7 mouse cellular contexts compared by ENCODE assay signal in the genomic region with DNA sequence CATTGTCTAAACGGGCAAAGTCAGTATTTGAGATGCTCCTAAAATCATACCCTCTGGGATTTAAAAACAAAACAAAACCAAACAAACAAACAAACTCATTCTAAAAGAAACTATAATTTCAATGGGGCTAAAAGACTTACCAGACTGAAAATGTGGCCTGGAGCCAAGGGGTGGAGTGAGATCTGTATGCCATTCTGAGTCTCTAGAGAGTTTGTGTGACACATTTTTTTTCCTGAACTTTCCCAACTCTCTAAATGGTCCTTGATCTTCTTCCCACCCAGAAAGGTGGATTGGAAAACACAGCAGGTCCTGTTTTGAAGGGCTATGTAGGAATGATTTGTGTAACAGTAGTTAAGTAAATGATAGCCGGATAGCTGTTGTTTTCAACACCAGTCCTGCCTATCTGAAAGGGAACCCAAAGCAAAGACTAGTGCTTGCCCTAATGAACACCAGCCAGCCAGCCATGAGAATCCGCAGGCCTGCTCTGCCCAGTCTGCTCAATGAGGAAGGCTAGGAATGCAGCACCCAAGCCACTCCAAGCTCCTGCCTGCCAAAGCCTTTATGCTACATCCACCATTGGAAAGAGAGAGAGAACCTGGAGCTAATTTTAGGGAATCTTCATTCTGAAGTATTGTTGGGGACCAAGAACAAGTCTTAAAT. TPM values are rescaled to one million over a fixed set of nuclear protein-coding genes. Genes with fewer than 3 reads are reported as not detected.
A peak's percentile ranks its signal among the peaks of the same experiment; 100 is the strongest.
DNase-seq lines count a peak whose midpoint lies in the region; ATAC-seq lines count a peak whose summit lies in the region.

No protein-coding gene starts in this region.

- peak overlapping the region; percentile 31; the same call in 1 of the 2 replicates for H3K4me3 ChIP-seq in forebrain, embryonic 15.5 days
- peak overlapping the region; percentile 56 for H3K4me3 ChIP-seq in kidney, embryonic 15.5 days (replicated peaks)
- H3K4me3 ChIP-seq in macrophage (ENCODE audit: inconsistent target): peak overlapping the region; percentile 53

- no peak overlapping the region for H3K27ac ChIP-seq in forebrain, embryonic 15.5 days (replicated peaks)
- H3K27ac ChIP-seq in kidney, embryonic 15.5 days: peak overlapping the region; percentile 67
- H3K27ac ChIP-seq in macrophage: no peak overlapping the region

- H3K27me3 ChIP-seq in forebrain, embryonic 15.5 days: no peaks in the 10 kb centered on the region
- no peaks in the 10 kb centered on the region for H3K27me3 ChIP-seq in kidney, embryonic 15.5 days

- peak; percentile 49 for DNase-seq in 3T3-L1 (ENCODE audit: low read depth, low spot score)
- peak; percentile 46 for DNase-seq in CD4-positive helper T cell, adult 2 months (ENCODE audit: low read depth, low spot score)
- DNase-seq in right cerebral cortex, adult 18-20 months: no peak
- DNase-seq in gastrocnemius, postnatal 36 days: no peak

- H3K79me2 ChIP-seq in macrophage (ENCODE audit: inconsistent target): no peaks in the 10 kb centered on the region

- no peaks in the 10 kb centered on the region for H3K9me3 ChIP-seq in forebrain, embryonic 15.5 days
- no peaks in the 10 kb centered on the region for H3K9me3 ChIP-seq in kidney, embryonic 15.5 days (replicated peaks)

- H3K4me1 ChIP-seq in forebrain, embryonic 15.5 days: peaks cover 7% of the 10 kb centered on the region
- H3K4me1 ChIP-seq in kidney, embryonic 15.5 days: peaks cover 21% of the 10 kb centered on the region

- H3K4me2 ChIP-seq in forebrain, embryonic 15.5 days (replicated peaks): peak overlapping the region; percentile 46; the same call in 1 of the 2 replicates
- H3K4me2 ChIP-seq in kidney, embryonic 15.5 days: peak overlapping the region; percentile 87

- intact Hi-C loops in gastrocnemius, postnatal 36 days (cut with DNase I): no loop called here

- WGBS in forebrain, embryonic 15.5 days: 71% methylated on average over 3 of the region's 3 CpGs
- 52% methylated on average over 3 of the region's 3 CpGs for WGBS in kidney, embryonic 15.5 days
- WGBS in macrophage (ENCODE audit: missing documents): 47% methylated on average over 3 of the region's 3 CpGs

- H3K9ac ChIP-seq in forebrain, embryonic 15.5 days (replicated peaks): no peak overlapping the region
- H3K9ac ChIP-seq in kidney, embryonic 15.5 days: peak overlapping the region; percentile 42

- no peak for ATAC-seq in forebrain, embryonic 15.5 days (replicated peaks)
- no peak for ATAC-seq in kidney, embryonic 15.5 days (replicated peaks; ENCODE audit: low FRiP score)

- H3K36me3 ChIP-seq in forebrain, embryonic 15.5 days: no peaks in the 10 kb centered on the region
- no peaks in the 10 kb centered on the region for H3K36me3 ChIP-seq in kidney, embryonic 15.5 days
- H3K36me3 ChIP-seq in macrophage (ENCODE audit: inconsistent target): no peaks in the 10 kb centered on the region

RNA-seq across cellular contexts. Expression of a gene that starts 1.0 kb away (rescaled TPM):
- 2.1 and 2.7 TPM in 2 replicates for polyA plus RNA-seq in forebrain, embryonic 15.5 days (2015; fragmentation: Nextera tagmentation; extraction: Ambion mirVana)
- polyA plus RNA-seq in kidney, embryonic 15.5 days (2015; fragmentation: Nextera tagmentation; extraction: Ambion mirVana): 20.5 and 26.0 TPM in 2 replicates
- total RNA-seq in macrophage (2018; cell fraction: chromatin; rRNA removed): 10 to 100 TPM in 6 of 26 experiments, 1 to 10 TPM in 20; 1.5 to 31.4 (median 5.1) TPM
- total RNA-seq in macrophage (2018; cell fraction: cytosol; rRNA removed): 1 to 10 TPM in 16 of 26 experiments, under 1 TPM in 10; 0.49 to 6.2 (median 1.3) TPM
- total RNA-seq in macrophage (2018; cell fraction: nucleus; rRNA removed): 10 to 100 TPM in 4 of 26 experiments, 1 to 10 TPM in 22; 1.7 to 28.4 (median 5.2) TPM
- 0.33 to 2.1 TPM (median 0.75 TPM) in 3 replicates for polyA plus RNA-seq in macrophage (2018)
- total RNA-seq in gastrocnemius, postnatal 36 days (2021): 1 to 10 TPM; 5.1 to 5.7 TPM

Comparison
In these comparisons a context has a peak if more than half of its experiments do, and no peak if none do; other contexts are left out.
1. DNase-seq: peak in 3T3-L1 (single experiment) and CD4-positive helper T cell, adult 2 months (single experiment); none in right cerebral cortex, adult 18-20 months (single experiment) and gastrocnemius, postnatal 36 days (0 of 2).
2. Peak in every context shown above with its lines, with median percentiles within 50 percentile points of each other: H3K4me3 ChIP-seq.